Mouse (Mus musculus) midbrain, postnatal 0 days (tissue): ENCODE data around the gene Becn1. TPM values are rescaled to one million over a fixed set of nuclear protein-coding genes. Genes with fewer than 3 reads are reported as not detected.
A peak's percentile ranks its signal among the peaks of the same experiment; 100 is the strongest.

Experiments
- ATAC-seq: fragments of 200-750 bp; cut with Nextera tagmentation; 2 replicates; pipeline ENCODE4 v1.8.0; 2017; ENCODE audit warnings: moderate number of reproducible peaks, mild to moderate bottlenecking, moderate TSS enrichment, moderate library complexity; ENCODE audit not compliant: low FRiP score
- DNase-seq: peaks from one replicate; pipeline ENCODE4 v3.0.0-alpha.2; 2015; ENCODE audit warnings: low spot score
- H3K27ac ChIP-seq: fragments of 300-500 bp; sonication (generic); 2 replicates; pipeline ENCODE4 v1.5.1; 2014; ENCODE audit warnings: low read depth, mild to moderate bottlenecking, low read length, mixed read lengths
- H3K27me3 ChIP-seq: fragments of 300-500 bp; sonication (generic); 2 replicates; pipeline ENCODE4 v1.6.1; 2014; ENCODE audit warnings: low read length, control low read depth, mixed read lengths; ENCODE audit not compliant: insufficient read depth
- H3K36me3 ChIP-seq: fragments of 300-500 bp; sonication (generic); 2 replicates; pipeline ENCODE4 v1.6.1; 2014; ENCODE audit warnings: low read length, control low read depth, mixed read lengths; ENCODE audit not compliant: insufficient read depth
- H3K4me1 ChIP-seq: fragments of 300-500 bp; sonication (generic); 2 replicates; pipeline ENCODE4 v1.6.1; 2014; ENCODE audit warnings: mild to moderate bottlenecking, control low read depth, antibody characterized with exemption, low read length, mixed read lengths; ENCODE audit not compliant: insufficient read depth
- H3K4me2 ChIP-seq: fragments of 300-500 bp; sonication (generic); 2 replicates; pipeline ENCODE4 v1.6.1; 2014; ENCODE audit warnings: low read depth, mild to moderate bottlenecking, low read length, mixed read lengths; ENCODE audit not compliant: poor library complexity, severe bottlenecking
- H3K4me3 ChIP-seq: fragments of 300-500 bp; sonication (generic); 2 replicates; pipeline ENCODE4 v1.5.1; 2014; ENCODE audit warnings: low read depth, mild to moderate bottlenecking, low read length, moderate library complexity
- H3K9ac ChIP-seq: fragments of 300-500 bp; sonication (generic); replicated peaks from 2 replicates; pipeline ENCODE4 v1.6.1; 2014; ENCODE audit warnings: mild to moderate bottlenecking, low read length, moderate library complexity, mixed read lengths; ENCODE audit not compliant: poor library complexity, severe bottlenecking
- H3K9me3 ChIP-seq: fragments of 300-500 bp; sonication (generic); 2 replicates; pipeline ENCODE4 v1.6.1; 2016; ENCODE audit warnings: low read length, control low read depth
- CTCF ChIP-seq: IDR thresholded peaks from 2 replicates; pipeline ENCODE4 v1.5.1; 2016; ENCODE audit warnings: antibody characterized with exemption, mild to moderate bottlenecking
- WGBS: fragments of 180-500 bp; shearing (Covaris S2); extraction: QIAGEN DNeasy Blood & Tissue Kit; methylation state at CpG from one replicate; pipeline ENCODE4 v1.1.7; 2014; 5-methylcytosine and 5-hydroxymethylcytosine counted together
- polyA plus RNA-seq: library from polyadenylated mRNA; unstranded; fragments of >200 nt; fragmentation: Nextera tagmentation; extraction: Ambion mirVana; gene quantifications from 2 replicates; pipeline ENCODE4 v1.2.1, GENCODE M21; 2015
- total RNA-seq: library from RNA; depleted of rRNA; stranded (reverse); fragments of >200 nt; gene quantifications from 2 replicates; pipeline ENCODE4 v1.2.3, GENCODE M21; 2014

Becn1 gene
- total and polyA plus RNA-seq, 2 experiments from 2014 or later, result 145 to 209 TPM

- ATAC-seq, result no peak
- no peak overlapping the region for H3K4me2 ChIP-seq
- H3K9ac ChIP-seq, result no peak overlapping the region
- TF ChIP-seq CTCF, result no peak
- H3K9me3 ChIP-seq, result no peaks in the 10 kb centered on the region
- H3K27me3 ChIP-seq, result no peaks in the 10 kb centered on the region
- H3K36me3 ChIP-seq, result no peaks in the 10 kb centered on the region
- 83% methylated on average over 3 of the region's 3 CpGs for WGBS
- no peak overlapping the region for H3K27ac ChIP-seq
- H3K4me1 ChIP-seq, result no peaks in the 10 kb centered on the region
- no peak overlapping the region for H3K4me3 ChIP-seq
- DNase-seq, result no peak
Measured at GRCm38 (mm10) chr11:101311083-101311482, 9.0 kb upstream of the Becn1 start.

- Histone ChIP-seq H3K27me3 (no peaks in the 10 kb centered on the region), H3K27ac (no peak overlapping the region), H3K4me1 (no peaks in the 10 kb centered on the region), H3K36me3 (no peaks in the 10 kb centered on the region), H3K9ac (no peak overlapping the region), H3K4me3 (no peak overlapping the region), H3K9me3 (no peaks in the 10 kb centered on the region), H3K4me2 (no peak overlapping the region)
- 35% methylated on average over 5 of the region's 5 CpGs for WGBS
- no peak for TF ChIP-seq CTCF
- no peak for DNase-seq
- ATAC-seq, result no peak
Measured at GRCm38 (mm10) chr11:101307744-101308143, 5.7 kb upstream of the Becn1 start.

GRCm38 (mm10) chr11:101301299-101302003 lies 635 bp downstream of the Becn1 start:
- WGBS, result 16% methylated on average over 26 of the region's 26 CpGs
- Histone ChIP-seq H3K4me2 (peak overlapping the region; percentile 96), H3K9ac (peak overlapping the region; percentile 88), H3K27ac (peak overlapping the region; percentile 55), H3K4me1 (peaks cover 6% of the 10 kb centered on the region; the same call in 1 of the 2 replicates), H3K27me3 (no peaks in the 10 kb centered on the region), H3K4me3 (peak overlapping the region; percentile 86), H3K36me3 (peaks cover 11% of the 10 kb centered on the region; the same call in 1 of the 2 replicates), H3K9me3 (no peaks in the 10 kb centered on the region)
- no peak for TF ChIP-seq CTCF
- peak; percentile 34; the same call in 1 of the 2 replicates for ATAC-seq
- DNase-seq, result no peak

GRCm38 (mm10) chr11:101300881-101301280 lies 1.2 kb downstream of the Becn1 start:
- H3K9me3 ChIP-seq, result no peaks in the 10 kb centered on the region
- H3K4me2 ChIP-seq, result peak overlapping the region; percentile 96
- 71% methylated on average over 7 of the region's 7 CpGs for WGBS
- no peaks in the 10 kb centered on the region for H3K27me3 ChIP-seq
- peak overlapping the region; percentile 86 for H3K4me3 ChIP-seq
- peaks cover 6% of the 10 kb centered on the region; the same call in 1 of the 2 replicates for H3K4me1 ChIP-seq
- TF ChIP-seq CTCF, result peak; percentile 33
- no peak for DNase-seq
- no peak for ATAC-seq
- H3K27ac ChIP-seq, result no peak overlapping the region
- no peak overlapping the region for H3K9ac ChIP-seq
- H3K36me3 ChIP-seq, result peaks cover 11% of the 10 kb centered on the region; the same call in 1 of the 2 replicates

GRCm38 (mm10) chr11:101295191-101295590 lies 6.9 kb downstream of the Becn1 start:
- H3K36me3 ChIP-seq, result peaks cover 51% of the 10 kb centered on the region
- no peak for DNase-seq

GRCm38 (mm10) chr11:101291231-101291630 lies 10.9 kb downstream of the Becn1 start:
- no peak for TF ChIP-seq CTCF
- Histone ChIP-seq H3K9me3 (no peaks in the 10 kb centered on the region), H3K4me2 (no peak overlapping the region), H3K9ac (no peak overlapping the region), H3K36me3 (peaks cover 57% of the 10 kb centered on the region), H3K4me3 (no peak overlapping the region), H3K27ac (no peak overlapping the region), H3K4me1 (no peaks in the 10 kb centered on the region), H3K27me3 (no peaks in the 10 kb centered on the region)
- DNase-seq (no peak), ATAC-seq (no peak)
- 97% methylated on average over 8 of the region's 8 CpGs for WGBS

More at GRCm38 (mm10) chr11:101295191-101295590, 6.9 kb downstream of the Becn1 start:
- Histone ChIP-seq H3K4me2 (no peak overlapping the region), H3K9me3 (no peaks in the 10 kb centered on the region), H3K4me1 (no peaks in the 10 kb centered on the region), H3K27me3 (no peaks in the 10 kb centered on the region), H3K9ac (no peak overlapping the region), H3K27ac (no peak overlapping the region), H3K4me3 (no peak overlapping the region)
- TF ChIP-seq CTCF, result no peak
- ATAC-seq, result no peak
- 89% methylated on average over 8 of the region's 8 CpGs for WGBS
